Mouse (Mus musculus): ENCODE results near the gene Dph7. TPM values are rescaled to one million over a fixed set of nuclear protein-coding genes. Genes with fewer than 3 reads are reported as not detected.
"Not testable (repeated sequence)": the region's sequence is repeated elsewhere in the genome, so short reads cannot be mapped to it uniquely, and the experiment has no call there.

The Dph7 gene
- polyA plus RNA-seq, 1 experiment = not detected

DNA sequence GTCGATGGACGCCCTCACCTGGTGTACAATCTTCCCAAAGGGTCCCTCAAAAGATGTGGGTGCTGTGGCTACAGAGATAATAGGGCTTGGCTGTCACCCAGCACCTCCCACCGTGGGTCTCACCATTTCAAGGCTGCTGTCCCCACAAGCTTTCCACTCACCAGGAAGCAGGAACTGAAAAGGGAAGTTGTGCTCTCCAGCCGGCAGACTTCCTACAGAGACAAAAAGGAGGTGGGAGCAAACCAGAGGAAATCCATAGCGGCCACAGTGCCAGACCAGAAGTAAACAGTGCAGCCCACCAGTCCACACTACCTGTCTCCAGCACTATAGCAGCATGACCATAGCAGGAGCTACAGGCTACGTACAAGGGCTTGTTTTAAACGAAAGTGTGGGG, 35.2 kb upstream of the Dph7 start:
- H3K27ac ChIP-seq (ENCODE audit: insufficient read depth, low read depth, low read length) = no peak overlapping the region
- H3K4me1 ChIP-seq (ENCODE audit: control insufficient read depth, insufficient read depth, low read length) = peaks cover 4% of the 10 kb centered on the region; the same call in 1 of the 2 replicates
- no peak overlapping the region for H3K4me3 ChIP-seq (ENCODE audit: insufficient read depth, low read depth, low read length)
- no peak for TF ChIP-seq CTCF (IDR thresholded peaks at IDR 0.05; ENCODE audit: insufficient read depth, low read depth, low read length)
- no peak for TF ChIP-seq POLR2A (IDR thresholded peaks at IDR 0.05; ENCODE audit: insufficient read depth, low read depth, low read length)
- 79% methylated on average over 7 of the region's 7 CpGs for WGBS

DNA sequence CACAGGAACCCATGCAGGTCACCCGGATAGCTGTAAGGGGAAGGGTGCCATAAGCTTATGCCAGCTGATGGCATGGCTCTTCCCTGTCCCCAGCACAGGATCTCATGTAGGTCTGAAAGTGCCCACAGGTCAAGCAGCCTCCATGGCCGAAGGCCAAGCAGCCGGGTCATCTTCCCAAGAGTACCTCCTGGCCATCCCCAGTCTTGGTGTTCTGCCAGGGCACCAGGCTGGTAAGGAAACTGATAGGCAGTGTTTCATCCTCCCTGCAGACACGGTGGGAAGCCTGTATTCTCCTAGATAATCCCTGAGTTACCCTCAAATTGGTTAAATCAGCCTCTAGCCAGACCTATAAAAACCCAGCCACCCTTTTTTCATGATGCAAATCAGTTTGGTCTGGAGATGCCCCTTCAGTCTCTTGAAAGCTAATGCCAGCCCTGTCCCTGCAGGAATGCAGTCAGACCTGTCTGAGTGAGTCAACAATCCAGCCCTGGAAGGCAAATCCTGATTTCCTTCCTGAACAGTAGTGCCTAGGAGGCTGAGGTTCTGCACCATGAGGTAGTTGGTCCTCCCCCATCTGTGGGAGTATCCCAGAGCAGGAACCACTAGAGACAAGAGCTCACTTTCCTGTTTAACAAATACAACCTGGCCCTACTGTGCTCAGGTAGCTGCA, 34.3 kb upstream of the Dph7 start:
- Histone ChIP-seq H3K4me3 (ENCODE audit: insufficient read depth, low read depth, low read length) (no peak overlapping the region), H3K4me1 (ENCODE audit: control insufficient read depth, insufficient read depth, low read length) (peaks cover 4% of the 10 kb centered on the region; the same call in 1 of the 2 replicates), H3K27ac (ENCODE audit: insufficient read depth, low read depth, low read length) (no peak overlapping the region)
- 73% methylated on average over 4 of the region's 4 CpGs for WGBS
- TF ChIP-seq CTCF (IDR thresholded peaks at IDR 0.05; ENCODE audit: insufficient read depth, low read depth, low read length) (no peak), POLR2A (IDR thresholded peaks at IDR 0.05; ENCODE audit: insufficient read depth, low read depth, low read length) (no peak)

DNA sequence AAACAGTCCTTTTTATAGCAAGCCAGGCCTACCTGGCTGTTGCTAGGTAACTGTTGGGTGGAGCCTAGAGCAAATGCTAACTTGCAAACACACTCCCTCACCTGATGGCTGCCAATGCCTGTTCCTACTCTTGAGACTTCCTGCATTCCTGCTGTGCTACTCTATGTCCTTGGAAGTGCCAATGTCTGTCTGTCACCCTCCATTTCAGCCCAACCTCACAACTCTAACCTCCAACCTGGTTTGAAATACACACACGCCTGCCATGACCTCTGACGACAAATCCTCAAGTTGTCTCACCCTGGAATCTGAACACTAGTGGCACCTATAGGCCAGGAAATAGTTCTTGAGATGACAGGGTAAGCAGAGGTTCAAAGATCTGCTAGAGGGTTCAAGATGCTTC, 33.1 kb upstream of the Dph7 start:
- Histone ChIP-seq H3K4me1 (ENCODE audit: control insufficient read depth, insufficient read depth, low read length) (peaks cover 7% of the 10 kb centered on the region), H3K4me3 (ENCODE audit: insufficient read depth, low read depth, low read length) (no peak overlapping the region), H3K27ac (ENCODE audit: insufficient read depth, low read depth, low read length) (no peak overlapping the region)
- 73% methylated on average over 2 of the region's 2 CpGs for WGBS
- no peak for TF ChIP-seq POLR2A (IDR thresholded peaks at IDR 0.05; ENCODE audit: insufficient read depth, low read depth, low read length)
- TF ChIP-seq CTCF (IDR thresholded peaks at IDR 0.05; ENCODE audit: insufficient read depth, low read depth, low read length) = no peak

DNA sequence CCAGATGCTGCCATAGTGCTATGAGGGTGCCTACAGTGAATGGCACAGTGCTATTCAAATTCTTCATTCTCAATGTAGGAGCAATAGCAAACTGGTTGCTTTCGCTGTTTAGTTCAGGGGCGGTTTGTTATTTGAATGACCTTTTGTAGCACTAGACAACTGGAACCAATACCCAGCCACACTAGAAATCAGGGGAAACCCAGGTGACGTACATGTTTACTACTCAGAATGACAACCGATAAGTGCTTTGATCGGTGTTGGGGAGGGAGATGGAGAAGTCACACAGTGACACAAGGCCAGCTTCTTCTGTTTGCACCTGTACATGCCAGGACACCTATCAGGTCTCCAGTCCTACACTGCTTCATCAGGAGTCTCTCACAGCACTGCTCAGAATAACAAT, 32.6 kb upstream of the Dph7 start:
- Histone ChIP-seq H3K4me1 (ENCODE audit: control insufficient read depth, insufficient read depth, low read length) (peaks cover 12% of the 10 kb centered on the region), H3K27ac (ENCODE audit: insufficient read depth, low read depth, low read length) (no peak overlapping the region), H3K4me3 (ENCODE audit: insufficient read depth, low read depth, low read length) (no peak overlapping the region)
- TF ChIP-seq POLR2A (IDR thresholded peaks at IDR 0.05; ENCODE audit: insufficient read depth, low read depth, low read length) (no peak), CTCF (IDR thresholded peaks at IDR 0.05; ENCODE audit: insufficient read depth, low read depth, low read length) (no peak)
- 95% methylated on average over 5 of the region's 5 CpGs for whole genome bisulfite sequencing

DNA sequence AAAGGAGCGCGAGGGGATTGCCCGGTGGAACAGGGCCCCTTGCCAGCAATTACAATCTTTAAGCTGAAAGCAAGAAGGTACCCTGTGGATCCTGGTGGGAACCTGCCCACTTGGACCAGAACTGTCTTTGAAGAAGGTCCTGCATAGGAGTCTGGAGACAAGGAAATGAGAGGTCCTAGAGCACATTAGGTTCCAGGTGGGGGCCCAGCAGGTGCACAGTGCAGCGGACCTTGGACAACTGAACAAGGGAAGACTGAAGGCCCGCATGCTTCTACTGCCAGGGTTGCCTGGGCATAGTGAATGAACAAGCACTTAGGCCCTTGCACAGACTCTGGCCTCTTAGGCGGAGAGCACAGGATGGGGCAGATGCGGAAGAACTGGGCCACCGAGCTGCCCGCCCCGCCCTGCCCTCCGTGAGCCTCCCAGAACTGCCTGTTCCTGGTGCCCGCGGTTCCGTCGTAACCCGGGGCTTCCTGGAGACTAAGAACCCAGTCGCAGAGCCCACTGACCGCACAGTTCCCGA, 27.7 kb upstream of the Dph7 start:
- no peak overlapping the region for H3K27ac ChIP-seq (ENCODE audit: insufficient read depth, low read depth, low read length)
- TF ChIP-seq POLR2A (IDR thresholded peaks at IDR 0.05; ENCODE audit: insufficient read depth, low read depth, low read length) = no peak
- TF ChIP-seq CTCF (IDR thresholded peaks at IDR 0.05; ENCODE audit: insufficient read depth, low read depth, low read length) = no peak
- peaks cover 17% of the 10 kb centered on the region for H3K4me1 ChIP-seq (ENCODE audit: control insufficient read depth, insufficient read depth, low read length)
- 8% methylated on average over 19 of the region's 19 CpGs for WGBS
- H3K4me3 ChIP-seq (ENCODE audit: insufficient read depth, low read depth, low read length) = peak overlapping the region; percentile 60

DNA sequence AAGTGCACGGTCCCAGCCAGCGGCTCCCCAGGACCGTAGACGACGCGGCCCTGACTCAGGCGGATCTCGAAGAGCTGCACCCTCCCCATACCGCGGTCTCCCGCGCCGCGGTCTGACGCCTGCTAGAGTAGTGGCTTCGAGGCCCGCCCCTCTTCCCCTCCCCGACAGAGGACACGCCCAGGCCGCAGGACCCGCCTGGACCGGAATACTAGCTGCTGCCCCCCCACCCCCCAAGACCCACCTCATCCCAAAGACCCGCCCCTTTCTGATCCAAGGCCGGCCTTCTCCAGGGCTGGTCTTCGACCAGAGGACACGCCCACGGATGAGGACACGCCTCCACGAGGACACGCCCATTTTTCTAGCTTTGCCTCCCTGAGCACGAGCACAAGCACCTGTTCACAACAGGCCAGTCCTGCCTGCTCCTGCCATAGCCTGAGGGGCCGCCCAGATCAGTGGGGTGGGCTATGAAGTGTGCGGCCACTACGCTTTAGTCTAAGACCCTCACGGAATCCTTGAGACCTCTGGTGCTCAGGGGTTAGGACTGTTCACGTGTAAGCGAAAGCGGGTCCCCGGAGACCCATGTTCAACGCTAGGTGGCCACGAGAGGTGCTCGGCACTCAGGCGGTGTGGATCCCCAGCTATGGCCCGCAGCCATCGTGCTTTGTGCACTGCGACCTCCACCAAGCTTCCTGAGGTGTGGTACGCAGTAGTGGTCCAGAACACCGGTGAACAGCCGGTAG, 27.0 kb upstream of the Dph7 start, which contains the start of gene Arrdc1:
TSS of gene Arrdc1 (minus strand) at position 196 of the 740 bp plus-strand sequence.
- Histone ChIP-seq H3K27ac (ENCODE audit: insufficient read depth, low read depth, low read length) (no peak within 1 kb of the TSS), H3K4me3 (ENCODE audit: insufficient read depth, low read depth, low read length) (peak within 1 kb of the TSS; percentile 60), H3K4me1 (ENCODE audit: control insufficient read depth, insufficient read depth, low read length) (peaks cover 17% of the 10 kb centered on the region)
- peak; percentile 30; the same call in 1 of the 2 replicates for TF ChIP-seq CTCF (IDR thresholded peaks at IDR 0.05; ENCODE audit: insufficient read depth, low read depth, low read length)
- TF ChIP-seq POLR2A (IDR thresholded peaks at IDR 0.05; ENCODE audit: insufficient read depth, low read depth, low read length) = no peak
- under 1% methylated on average over 49 of the region's 49 CpGs for WGBS

DNA sequence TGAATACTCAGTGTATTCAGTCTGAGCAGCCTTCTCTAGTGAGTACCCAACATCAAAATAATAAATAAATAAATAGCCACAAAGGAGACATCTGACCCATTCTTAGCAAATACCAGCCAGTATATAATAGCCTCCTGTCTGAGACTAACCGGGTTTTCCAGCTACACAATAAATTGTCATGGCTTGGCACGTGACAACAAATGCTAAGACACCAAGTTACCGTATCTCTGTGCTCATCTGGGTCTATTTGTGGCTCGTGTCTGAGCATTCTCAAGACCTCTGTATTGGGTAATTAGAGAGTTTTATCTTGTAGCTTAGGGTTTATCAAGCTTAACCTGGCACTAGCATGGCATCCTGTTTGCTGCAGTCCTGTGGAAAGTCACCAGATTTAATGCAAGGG, 20.1 kb upstream of the Dph7 start:
- 62% methylated on average over 4 of the region's 4 CpGs for WGBS
- H3K4me1 ChIP-seq (ENCODE audit: control insufficient read depth, insufficient read depth, low read length) = no peaks in the 10 kb centered on the region
- TF ChIP-seq POLR2A (IDR thresholded peaks at IDR 0.05; ENCODE audit: insufficient read depth, low read depth, low read length) (no peak), CTCF (IDR thresholded peaks at IDR 0.05; ENCODE audit: insufficient read depth, low read depth, low read length) (no peak)
- H3K4me3 ChIP-seq (ENCODE audit: insufficient read depth, low read depth, low read length) = no peak overlapping the region
- H3K27ac ChIP-seq (ENCODE audit: insufficient read depth, low read depth, low read length) = no peak overlapping the region

DNA sequence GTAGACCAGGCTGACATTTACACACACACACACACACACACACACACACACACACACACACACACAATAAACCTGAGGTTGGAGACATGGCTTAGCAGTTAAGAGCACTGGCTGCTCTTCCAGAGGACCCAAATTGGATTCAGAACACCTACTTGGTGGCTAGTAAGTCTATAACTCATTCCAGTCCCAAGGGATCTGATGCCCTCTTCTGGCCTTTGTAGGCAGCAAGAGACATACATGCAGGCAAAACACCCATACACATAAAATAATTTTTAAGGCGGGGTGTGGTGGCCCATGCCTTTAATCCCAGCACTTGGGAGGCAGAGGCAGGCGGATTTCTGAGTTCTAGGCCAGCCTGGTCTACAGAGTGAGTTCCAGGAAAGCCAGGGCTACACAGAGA, 17.9 kb upstream of the Dph7 start:
- H3K4me3 ChIP-seq (ENCODE audit: insufficient read depth, low read depth, low read length) = not testable (repeated sequence)

More for the DNA sequence above, 17.9 kb upstream of the Dph7 start:
- H3K4me1 ChIP-seq (ENCODE audit: control insufficient read depth, insufficient read depth, low read length); H3K27ac ChIP-seq (ENCODE audit: insufficient read depth, low read depth, low read length): not testable (repeated sequence)
- 41% methylated on average over 2 of the region's 2 CpGs for WGBS
